Mouse (Mus musculus): Measurements from ENCODE around the gene Mtrex.

Mtrex gene

DNA sequence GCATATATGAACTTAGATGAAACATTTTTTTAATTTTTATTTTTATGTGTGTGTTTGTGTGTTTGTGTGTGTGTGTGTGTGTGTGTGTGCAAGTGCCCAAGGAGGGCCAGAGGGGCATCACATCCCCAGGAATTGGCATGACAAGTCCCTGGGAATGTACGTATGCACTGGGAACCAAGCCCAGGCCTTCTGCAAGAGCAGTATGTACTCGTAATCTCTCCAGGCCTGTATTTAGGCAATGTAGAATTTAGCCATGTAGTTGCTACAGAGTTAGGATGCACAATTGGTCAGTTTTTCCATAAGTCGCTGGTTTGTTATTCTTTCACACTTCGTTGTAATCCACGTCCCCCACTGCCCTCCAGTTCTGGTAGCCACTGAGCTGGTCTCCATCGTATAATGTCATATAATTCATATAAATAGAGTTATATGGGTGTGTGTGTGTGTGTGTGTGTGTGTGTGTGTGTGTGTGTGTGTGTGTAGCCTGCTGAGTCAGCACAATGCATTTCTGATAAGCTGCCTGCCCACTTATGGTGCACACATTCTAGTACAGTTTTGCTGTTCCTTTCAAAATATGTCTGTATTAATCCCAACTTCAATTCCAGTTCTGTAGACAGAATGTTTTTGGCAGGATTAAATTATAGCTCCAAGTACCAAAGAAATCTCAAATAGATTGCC, 103.8 kb downstream of the Mtrex start:
- no peak for DNase-seq

- DNase-seq = no peak
These were observed 104.8 kb downstream of the Mtrex start for GRCm38 (mm10) chr13:112822413-112822812.

DNA sequence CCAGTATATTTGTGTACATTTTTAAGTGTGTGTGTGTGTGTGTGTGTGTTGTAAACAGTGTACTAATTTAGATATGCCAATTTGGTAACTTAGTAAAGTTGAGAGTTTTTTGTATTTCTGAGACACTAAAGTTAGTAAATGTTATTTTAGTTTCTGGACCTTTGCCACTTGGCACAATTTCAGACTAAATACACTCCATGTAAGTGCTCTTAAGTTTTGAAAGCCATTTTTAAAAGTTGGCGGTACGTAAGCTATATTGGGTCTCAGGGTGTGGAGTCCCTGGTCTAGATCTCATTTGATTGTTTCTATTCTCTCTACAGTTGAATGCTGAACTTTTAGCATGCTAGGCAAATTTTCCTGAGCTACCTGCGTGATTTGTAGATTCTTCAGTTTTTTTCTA, 109.1 kb downstream of the Mtrex start:
- no peak for DNase-seq

Data from cerebellum, postnatal 36 days (tissue).